Comparison of ENCODE assay signal across 16 mouse cellular contexts in genomic region chr2:28786355-28787066, GRCm38 (mm10). TPM values are rescaled to one million over a fixed set of nuclear protein-coding genes. Genes with fewer than 3 reads are reported as not detected.
A peak's percentile ranks its signal among the peaks of the same experiment; 100 is the strongest.
DNase-seq lines count a peak whose midpoint lies in the region; ATAC-seq and TF ChIP-seq lines count a peak whose summit lies in the region.
"Had no signal": no experiment of that assay in that cellular context is flagged by ENCODE, and none has a peak within 500 bp of the region (broad histone marks: within the 10 kb centered on the region; RNA-seq: fewer than 3 reads in every experiment).

No protein-coding gene starts in this region.

- no peaks in the 10 kb centered on the region for H3K79me2 ChIP-seq in heart, adult 2 months (replicated peaks; ENCODE audit: control insufficient read depth, insufficient read depth, low read length)

- intact Hi-C loops in heart, adult 2 months (cut with DNase I), result no loop called here

- no peaks in the 10 kb centered on the region for H3K4me1 ChIP-seq in neural tube, embryonic 11.5 days (ENCODE audit: control insufficient read depth, insufficient read depth, low read length)
- peaks cover 7% of the 10 kb centered on the region for H3K4me1 ChIP-seq in hindbrain, embryonic 16.5 days (ENCODE audit: control insufficient read depth, insufficient read depth, low read depth, low read length)
- H3K4me1 ChIP-seq in neural tube, embryonic 14.5 days (ENCODE audit: control insufficient read depth, insufficient read depth, low read length), result peaks cover 7% of the 10 kb centered on the region; the same call in 1 of the 2 replicates
- no peaks in the 10 kb centered on the region for H3K4me1 ChIP-seq in heart, adult 2 months (ENCODE audit: control insufficient read depth, insufficient read depth, low read length)
- H3K4me1 ChIP-seq: intestine, embryonic 15.5 days had no signal

- H3K9me3 ChIP-seq in neural tube, embryonic 11.5 days (ENCODE audit: control insufficient read depth, low read length), result no peaks in the 10 kb centered on the region
- no peaks in the 10 kb centered on the region for H3K9me3 ChIP-seq in hindbrain, embryonic 16.5 days (ENCODE audit: control insufficient read depth, low read length)
- H3K9me3 ChIP-seq in neural tube, embryonic 14.5 days (ENCODE audit: control insufficient read depth, low read length), result no peaks in the 10 kb centered on the region
- H3K9me3 ChIP-seq: embryonic facial prominence, embryonic 10.5 days; heart, embryonic 12.5 days; intestine, embryonic 15.5 days had no signal

- 0 out of 2 replicates have a peak overlapping the region, but pooled peaks have one; percentile 3 for H3K9ac ChIP-seq in neural tube, embryonic 11.5 days (ENCODE audit: low read length)
- H3K9ac ChIP-seq in hindbrain, embryonic 16.5 days (ENCODE audit: low read depth, low read length), result no peak overlapping the region
- no peak overlapping the region for H3K9ac ChIP-seq in neural tube, embryonic 14.5 days (replicated peaks; ENCODE audit: low read depth, low read length)
- H3K9ac ChIP-seq in heart, adult 2 months (ENCODE audit: low read depth, low read length), result no peak overlapping the region
- H3K9ac ChIP-seq: heart, embryonic 12.5 days; intestine, embryonic 15.5 days had no signal

- TF ChIP-seq POLR2A in heart, adult 2 months (IDR thresholded peaks at IDR 0.05; ENCODE audit: insufficient read depth, low read depth, low read length), result no peak

- 75% methylated on average over 16 of the region's 16 CpGs for WGBS in neural tube, embryonic 11.5 days
- 53% methylated on average over 16 of the region's 16 CpGs for WGBS in hindbrain, embryonic 16.5 days
- 52% methylated on average over 16 of the region's 16 CpGs for WGBS in neural tube, embryonic 14.5 days
- WGBS in heart, adult 2 months, result 77% methylated on average over 16 of the region's 16 CpGs

- H3K4me3 ChIP-seq in neural tube, embryonic 11.5 days (ENCODE audit: low read depth, low read length), result no peak overlapping the region
- H3K4me3 ChIP-seq in hindbrain, embryonic 16.5 days (ENCODE audit: low read length), result no peak overlapping the region
- no peak overlapping the region for H3K4me3 ChIP-seq in neural tube, embryonic 14.5 days (ENCODE audit: low read depth, low read length)
- H3K4me3 ChIP-seq in heart, adult 2 months, result no peak overlapping the region
- H3K4me3 ChIP-seq: embryonic facial prominence, embryonic 10.5 days; heart, embryonic 12.5 days; intestine, embryonic 15.5 days had no signal

- no peak for DNase-seq in neural tube, embryonic 11.5 days (ENCODE audit: low spot score)
- no peak for DNase-seq in neural tube, embryonic 10.5 days (ENCODE audit: extremely low spot score, low spot score)
- no peak for DNase-seq in adrenal gland, adult 8-10 months
- DNase-seq in heart, adult 2 months, result no peak
- DNase-seq: adrenal gland, adult 2 months; cerebellum, adult 11-12 months; cerebellum, adult 9-11 months; gastrocnemius, postnatal 36 days; heart, adult 18-20 months; kidney, adult 18-20 months had no signal

- no peak for TF ChIP-seq EP300 in heart, adult 2 months (IDR thresholded peaks at IDR 0.05; ENCODE audit: insufficient read depth, low read depth, low read length)

- no peaks in the 10 kb centered on the region for H3K36me3 ChIP-seq in neural tube, embryonic 11.5 days (ENCODE audit: control insufficient read depth, insufficient read depth, low read length)
- no peaks in the 10 kb centered on the region for H3K36me3 ChIP-seq in hindbrain, embryonic 16.5 days (ENCODE audit: control insufficient read depth, insufficient read depth, low read length)
- H3K36me3 ChIP-seq in neural tube, embryonic 14.5 days (ENCODE audit: control insufficient read depth, insufficient read depth, low read length), result no peaks in the 10 kb centered on the region
- H3K36me3 ChIP-seq in heart, adult 2 months (ENCODE audit: control insufficient read depth, insufficient read depth, low read length), result no peaks in the 10 kb centered on the region
- H3K36me3 ChIP-seq: embryonic facial prominence, embryonic 10.5 days; heart, embryonic 12.5 days; intestine, embryonic 15.5 days had no signal

- no peak for ATAC-seq in neural tube, embryonic 11.5 days (ENCODE audit: insufficient read depth, low FRiP score, low TSS enrichment)
- ATAC-seq in hindbrain, embryonic 16.5 days, result peak; percentile 79
- ATAC-seq in neural tube, embryonic 14.5 days (ENCODE audit: low read depth), result peak; percentile 69
- ATAC-seq: forebrain, embryonic 14.5 days; intestine, embryonic 15.5 days had no signal

- H3K27me3 ChIP-seq in neural tube, embryonic 11.5 days (ENCODE audit: control insufficient read depth, insufficient read depth, low read length), result no peaks in the 10 kb centered on the region
- no peaks in the 10 kb centered on the region for H3K27me3 ChIP-seq in hindbrain, embryonic 16.5 days (replicated peaks; ENCODE audit: control insufficient read depth, insufficient read depth, low read length)
- H3K27me3 ChIP-seq in neural tube, embryonic 14.5 days (ENCODE audit: control insufficient read depth, insufficient read depth, low read length), result no peaks in the 10 kb centered on the region
- no peaks in the 10 kb centered on the region for H3K27me3 ChIP-seq in heart, adult 2 months (ENCODE audit: control insufficient read depth, insufficient read depth, low read length)
- H3K27me3 ChIP-seq: heart, embryonic 12.5 days; intestine, embryonic 15.5 days had no signal

- no peak overlapping the region; the same call in 1 of the 2 replicates for H3K27ac ChIP-seq in neural tube, embryonic 11.5 days (ENCODE audit: low read depth, low read length)
- H3K27ac ChIP-seq in hindbrain, embryonic 16.5 days (ENCODE audit: low read depth, low read length), result no peak overlapping the region
- peak overlapping the region; percentile 61 for H3K27ac ChIP-seq in neural tube, embryonic 14.5 days (ENCODE audit: low read depth, low read length)
- H3K27ac ChIP-seq in heart, adult 2 months, result no peak overlapping the region
- H3K27ac ChIP-seq: embryonic facial prominence, embryonic 10.5 days; intestine, embryonic 15.5 days had no signal

- H3K4me2 ChIP-seq in neural tube, embryonic 11.5 days (ENCODE audit: low read depth), result no peak overlapping the region
- no peak overlapping the region for H3K4me2 ChIP-seq in hindbrain, embryonic 16.5 days (ENCODE audit: low read length)
- no peak overlapping the region for H3K4me2 ChIP-seq in neural tube, embryonic 14.5 days (ENCODE audit: low read depth, low read length)
- H3K4me2 ChIP-seq: heart, embryonic 12.5 days; intestine, embryonic 15.5 days had no signal

- no peak for TF ChIP-seq CTCF in heart, adult 2 months (IDR thresholded peaks at IDR 0.05)

RNA-seq across cellular contexts. Expression of gene Gtf3c4, which starts 53.6 kb away (rescaled TPM):
- polyA plus RNA-seq in neural tube, embryonic 11.5 days (2014; fragmentation: Nextera tagmentation; extraction: Ambion mirVana), result 35.9 and 38.7 TPM in 2 replicates
- 14.4 and 19.4 TPM in 2 replicates for polyA plus RNA-seq in hindbrain, embryonic 16.5 days (2015; fragmentation: Nextera tagmentation; extraction: Ambion mirVana)
- polyA plus RNA-seq in neural tube, embryonic 14.5 days (2014; fragmentation: Nextera tagmentation; extraction: Ambion mirVana), result 32.0 and 33.7 TPM in 2 replicates
- 10 to 100 TPM; 35.2 to 45.4 (median 35.6) TPM for total RNA-seq in adrenal gland, adult 8-10 months (2022)
- total RNA-seq in heart, adult 2 months (2021), result 10 to 100 TPM; 16.7 to 18.4 TPM
- 4.5 and 9.6 TPM in 2 replicates for polyA plus RNA-seq in heart, adult 2 months (2012; rRNA removed)

RNA-seq across cellular contexts. Expression of gene Ddx31, which starts 53.7 kb away (rescaled TPM):
- 20.5 and 20.6 TPM in 2 replicates for polyA plus RNA-seq in neural tube, embryonic 11.5 days (2014; fragmentation: Nextera tagmentation; extraction: Ambion mirVana)
- 13.2 and 17.1 TPM in 2 replicates for polyA plus RNA-seq in hindbrain, embryonic 16.5 days (2015; fragmentation: Nextera tagmentation; extraction: Ambion mirVana)
- 11.2 and 11.5 TPM in 2 replicates for polyA plus RNA-seq in neural tube, embryonic 14.5 days (2014; fragmentation: Nextera tagmentation; extraction: Ambion mirVana)
- total RNA-seq in adrenal gland, adult 8-10 months (2022), result 10 to 100 TPM in 2 of 4 experiments, 1 to 10 TPM in 2; 8.9 to 13.2 (median 9.8) TPM
- total RNA-seq in heart, adult 2 months (2021), result 1 to 10 TPM; 4.1 to 4.5 TPM
- 1.5 and 2.0 TPM in 2 replicates for polyA plus RNA-seq in heart, adult 2 months (2012; rRNA removed)
